Mouse (Mus musculus) megakaryocyte, embryonic 14.5 days (primary cell): ENCODE measurements around the gene Shf. TPM values are rescaled to one million over a fixed set of nuclear protein-coding genes. Genes with fewer than 3 reads are reported as not detected.

Source experiments
- H3K27me3 ChIP-seq: replicated peaks from 2 replicates; pipeline ENCODE3; 2012; ENCODE audit warnings: inconsistent platforms
- H3K36me3 ChIP-seq: replicated peaks from 2 replicates; pipeline ENCODE3; 2012; ENCODE audit warnings: low read length, inconsistent platforms, mixed read lengths
- H3K4me1 ChIP-seq: 2 replicates; pipeline ENCODE4 v1.6.1; 2012; ENCODE audit warnings: inconsistent platforms
- H3K4me3 ChIP-seq: replicated peaks from 2 replicates; pipeline ENCODE3; 2012; ENCODE audit warnings: moderate library complexity, mild to moderate bottlenecking, inconsistent platforms
- H3K9me3 ChIP-seq: 2 replicates; pipeline ENCODE4 v1.6.1; 2012; ENCODE audit warnings: inconsistent platforms
- FLI1 ChIP-seq: IDR thresholded peaks from 2 replicates; pipeline ENCODE4 v1.6.1; 2012; ENCODE audit warnings: low read length, inconsistent platforms, mixed read lengths
- GATA1 ChIP-seq: IDR thresholded peaks from 3 replicates; pipeline ENCODE4 v1.6.1; 2012; ENCODE audit warnings: mixed read lengths, low read length, inconsistent platforms, borderline replicate concordance
- polyA plus RNA-seq: library from polyadenylated mRNA; stranded (reverse); fragments of >175 nt; gene quantifications from 2 replicates; pipeline ENCODE4 v1.2.3, GENCODE M21; 2012; ENCODE audit warnings: low replicate concordance; ENCODE audit not compliant: insufficient read depth

Shf gene
- polyA plus RNA-seq, 1 experiment, result 16.9 TPM

DNA sequence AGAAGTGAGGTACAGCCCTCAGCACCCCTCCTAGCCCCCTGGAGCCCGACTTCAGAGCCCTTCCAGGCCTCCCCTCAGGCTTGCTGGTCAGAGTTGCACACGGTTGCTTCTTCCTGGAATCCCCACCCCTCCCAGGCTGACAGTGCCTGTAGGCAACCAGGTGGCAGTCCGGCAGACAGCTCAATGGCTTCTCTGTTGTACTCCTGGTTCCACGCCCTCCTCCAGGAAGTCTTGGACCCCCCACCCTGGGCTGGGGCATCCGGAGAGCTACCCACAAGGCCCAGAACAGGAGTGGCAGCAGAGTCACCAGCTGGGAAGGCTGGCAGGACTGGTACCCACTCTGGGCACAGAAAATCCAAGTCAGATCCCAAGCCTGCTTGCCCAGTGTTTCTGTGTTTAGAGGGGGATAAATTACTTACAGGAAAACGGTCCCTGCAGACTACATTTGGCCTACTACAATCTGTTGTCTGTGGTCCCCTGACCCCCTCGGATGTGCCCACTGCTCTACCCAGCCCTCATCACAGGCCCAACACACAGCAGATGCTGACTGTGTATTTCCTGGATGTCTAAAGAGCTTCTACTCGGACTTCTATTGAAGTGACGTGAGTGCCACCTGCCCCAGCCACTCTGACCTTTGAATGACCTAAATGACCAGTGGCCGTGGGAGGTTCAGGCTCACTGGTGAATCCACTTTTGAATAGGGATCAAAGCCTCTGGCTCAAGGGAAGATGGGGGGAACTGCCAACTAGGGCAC lies 6.9 kb downstream of the Shf start:
- no peak overlapping the region for H3K4me3 ChIP-seq
- H3K9me3 ChIP-seq, result no peaks in the 10 kb centered on the region
- peaks cover 60% of the 10 kb centered on the region for H3K4me1 ChIP-seq
- no peak for TF ChIP-seq FLI1
- no peak for TF ChIP-seq GATA1
- H3K27me3 ChIP-seq, result peaks cover 3% of the 10 kb centered on the region
- peaks cover 22% of the 10 kb centered on the region for H3K36me3 ChIP-seq

DNA sequence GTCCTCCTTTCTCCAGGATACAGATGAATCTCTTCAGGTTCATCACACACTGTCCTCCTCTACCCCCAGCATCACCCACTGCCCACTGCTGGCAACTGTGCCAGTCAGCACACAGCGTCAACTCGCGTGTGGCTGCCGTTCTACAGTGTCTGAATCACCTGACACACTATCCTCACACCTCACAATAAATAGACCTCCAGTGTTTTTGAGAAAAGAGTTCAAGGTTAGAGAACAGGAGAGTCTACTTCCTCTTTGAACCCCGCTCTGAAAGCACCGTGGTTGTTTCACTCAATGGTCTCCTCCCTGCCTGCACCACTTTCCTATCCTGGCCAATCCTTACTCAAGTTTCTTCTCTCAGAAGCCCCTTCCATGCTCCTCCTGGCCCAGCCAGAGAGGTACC lies 7.8 kb downstream of the Shf start:
- Histone ChIP-seq H3K27me3 (peaks cover 5% of the 10 kb centered on the region), H3K36me3 (peaks cover 29% of the 10 kb centered on the region), H3K9me3 (no peaks in the 10 kb centered on the region), H3K4me1 (peaks cover 58% of the 10 kb centered on the region), H3K4me3 (no peak overlapping the region)
- no peak for TF ChIP-seq GATA1

DNA sequence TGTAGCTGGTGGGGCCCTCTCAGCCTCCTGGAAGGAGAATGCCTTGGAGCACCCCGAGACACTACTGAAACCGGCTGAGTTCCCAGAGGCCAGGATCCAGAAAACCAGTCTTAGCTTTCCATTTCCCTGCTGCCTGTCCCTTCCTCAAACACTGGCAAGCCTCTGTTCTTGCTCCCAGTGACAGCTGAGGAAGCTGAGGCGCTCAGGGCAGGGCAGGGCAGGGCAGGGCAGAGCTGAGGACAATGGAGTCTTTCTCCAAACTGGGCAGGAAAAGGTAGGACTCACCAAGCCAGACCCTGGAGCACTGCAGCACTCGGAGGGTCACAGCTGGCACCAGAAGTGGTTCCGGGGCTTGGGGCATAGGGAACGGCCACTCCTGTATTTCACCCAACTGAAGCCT lies 8.7 kb downstream of the Shf start:
- Histone ChIP-seq H3K9me3 (no peaks in the 10 kb centered on the region), H3K36me3 (peaks cover 29% of the 10 kb centered on the region), H3K4me3 (no peak overlapping the region), H3K27me3 (peaks cover 10% of the 10 kb centered on the region), H3K4me1 (peaks cover 60% of the 10 kb centered on the region)
- TF ChIP-seq FLI1 (no peak), GATA1 (no peak)

DNA sequence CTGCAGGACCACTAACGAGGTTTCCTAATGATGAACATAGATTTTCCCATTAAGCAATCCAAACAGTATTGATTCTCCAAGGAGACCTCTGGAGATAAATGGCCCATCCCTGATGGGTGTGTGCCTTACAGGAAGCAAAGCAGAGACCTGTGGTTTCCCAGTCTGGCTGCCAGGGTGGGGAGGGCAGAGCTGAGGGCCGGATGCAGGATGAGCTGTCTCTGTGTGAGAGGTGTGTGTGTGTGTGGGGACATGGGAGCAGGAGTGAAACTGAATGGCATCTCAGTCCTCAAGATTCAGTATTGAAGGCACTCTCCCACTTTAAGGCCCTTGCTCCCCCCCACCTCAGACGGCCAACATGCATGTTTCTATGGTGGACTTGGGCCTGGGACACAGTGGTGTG lies 12.8 kb downstream of the Shf start:
- Histone ChIP-seq H3K4me1 (peaks cover 30% of the 10 kb centered on the region), H3K4me3 (no peak overlapping the region), H3K27me3 (peaks cover 28% of the 10 kb centered on the region), H3K9me3 (no peaks in the 10 kb centered on the region), H3K36me3 (peaks cover 24% of the 10 kb centered on the region)
- TF ChIP-seq GATA1 (no peak), FLI1 (no peak)

DNA sequence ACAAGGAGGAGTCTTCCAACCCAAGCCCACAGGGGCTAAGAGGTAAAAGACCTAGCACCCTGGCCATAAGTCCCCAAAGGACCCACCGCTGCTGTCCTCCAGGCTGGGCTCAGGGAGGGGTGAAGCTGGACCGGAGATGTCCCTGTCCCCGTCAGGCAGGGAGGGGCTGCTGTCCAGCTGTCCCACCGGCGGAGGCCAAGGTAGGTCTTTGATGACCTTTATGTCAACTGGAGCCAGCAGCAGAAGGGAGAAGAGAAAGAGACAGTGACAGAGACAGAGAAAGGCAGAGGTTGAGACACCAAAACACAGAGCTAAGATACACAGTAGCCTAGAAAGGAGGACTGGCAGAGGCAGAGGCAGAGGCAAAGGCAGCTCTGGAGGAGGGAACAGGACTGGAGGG lies 13.6 kb downstream of the Shf start:
- Histone ChIP-seq H3K9me3 (no peaks in the 10 kb centered on the region), H3K4me3 (no peak overlapping the region), H3K4me1 (peaks cover 27% of the 10 kb centered on the region), H3K36me3 (peaks cover 24% of the 10 kb centered on the region), H3K27me3 (peaks cover 28% of the 10 kb centered on the region)
- no peak for TF ChIP-seq GATA1
- no peak for TF ChIP-seq FLI1

DNA sequence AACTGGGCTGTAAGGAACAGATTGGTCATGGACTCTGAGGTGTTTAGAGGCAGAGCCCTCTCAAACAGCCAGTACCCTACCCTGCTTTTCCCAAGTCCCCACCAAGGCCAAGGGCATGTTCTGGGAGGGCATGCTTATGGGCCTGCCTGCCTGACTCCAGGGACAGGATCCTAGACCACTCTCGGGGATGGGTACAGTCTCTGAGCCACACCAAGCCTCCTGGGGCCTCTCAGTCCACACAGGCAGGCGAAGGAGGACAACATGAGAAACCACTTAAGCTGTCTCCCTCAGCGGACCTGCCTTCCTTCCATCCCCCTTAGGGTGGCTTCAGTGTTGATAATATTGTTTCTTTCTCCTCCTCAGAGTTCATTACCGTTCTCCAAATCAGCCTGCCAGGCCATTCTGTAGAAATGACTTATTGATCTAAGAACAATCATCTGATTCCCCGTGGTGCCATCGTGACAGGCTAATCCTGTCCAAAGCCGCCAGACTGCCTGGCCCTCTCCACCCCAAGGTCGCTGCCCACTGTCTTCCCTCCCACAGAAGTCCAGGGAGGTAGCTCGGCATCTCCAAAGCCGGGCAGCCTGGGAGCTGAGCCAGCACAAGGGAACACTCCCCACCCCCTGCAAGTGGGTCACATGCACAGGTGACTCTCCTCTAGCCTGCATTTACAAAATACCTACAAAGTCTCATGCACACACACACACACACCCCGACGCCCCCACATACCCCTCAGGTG lies 14.6 kb downstream of the Shf start:
- H3K27me3 ChIP-seq, result peaks cover 30% of the 10 kb centered on the region
- no peak for TF ChIP-seq GATA1
- TF ChIP-seq FLI1, result no peak
- H3K4me1 ChIP-seq, result peaks cover 24% of the 10 kb centered on the region
- peaks cover 23% of the 10 kb centered on the region for H3K36me3 ChIP-seq
- H3K9me3 ChIP-seq, result no peaks in the 10 kb centered on the region
- H3K4me3 ChIP-seq, result no peak overlapping the region

DNA sequence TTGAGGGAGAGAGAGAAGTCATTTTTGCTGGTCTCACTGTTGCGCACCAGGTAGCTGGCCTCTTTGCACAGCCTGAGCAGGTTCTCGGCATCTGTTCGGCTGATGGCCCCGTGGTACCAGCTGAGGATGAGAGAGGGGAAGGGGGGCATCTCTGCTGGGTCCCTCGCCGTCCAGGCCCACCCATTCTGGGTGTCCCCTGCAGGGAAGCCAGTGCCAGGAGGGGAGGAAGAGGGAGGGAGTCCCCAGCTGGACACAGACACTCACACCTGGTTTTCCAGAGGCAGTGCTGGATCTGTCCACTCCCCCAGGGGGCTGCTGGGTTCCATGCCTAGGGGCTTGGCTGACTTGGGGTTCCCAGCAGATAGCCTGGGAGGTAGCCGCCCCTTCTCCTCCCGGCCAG lies 15.2 kb downstream of the Shf start:
- Histone ChIP-seq H3K4me3 (no peak overlapping the region), H3K4me1 (peaks cover 24% of the 10 kb centered on the region), H3K27me3 (peaks cover 33% of the 10 kb centered on the region), H3K9me3 (no peaks in the 10 kb centered on the region), H3K36me3 (peaks cover 19% of the 10 kb centered on the region)
- no peak for TF ChIP-seq FLI1
- TF ChIP-seq GATA1, result no peak

DNA sequence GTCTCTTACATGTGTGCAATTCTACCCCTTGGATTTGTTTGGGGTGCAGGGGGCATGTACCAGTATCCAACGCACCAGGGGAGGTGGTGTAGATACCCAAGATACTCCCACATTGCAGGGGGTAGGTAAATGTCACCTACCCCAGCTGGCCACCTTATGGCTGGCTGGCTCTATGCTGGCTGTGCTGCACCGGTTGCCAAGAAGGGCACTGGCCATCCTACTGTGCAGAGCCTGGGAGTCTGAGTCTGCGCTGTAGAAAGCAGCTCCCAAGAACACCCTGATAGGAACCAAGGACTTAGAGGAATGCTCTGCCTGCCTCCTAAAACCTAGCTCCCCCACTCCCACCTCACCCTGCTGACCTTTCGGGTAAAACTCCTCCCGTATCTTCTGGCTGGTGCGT lies 16.0 kb downstream of the Shf start:
- H3K36me3 ChIP-seq, result peaks cover 17% of the 10 kb centered on the region
- TF ChIP-seq GATA1 (no peak), FLI1 (no peak)
- H3K4me3 ChIP-seq, result no peak overlapping the region

DNA sequence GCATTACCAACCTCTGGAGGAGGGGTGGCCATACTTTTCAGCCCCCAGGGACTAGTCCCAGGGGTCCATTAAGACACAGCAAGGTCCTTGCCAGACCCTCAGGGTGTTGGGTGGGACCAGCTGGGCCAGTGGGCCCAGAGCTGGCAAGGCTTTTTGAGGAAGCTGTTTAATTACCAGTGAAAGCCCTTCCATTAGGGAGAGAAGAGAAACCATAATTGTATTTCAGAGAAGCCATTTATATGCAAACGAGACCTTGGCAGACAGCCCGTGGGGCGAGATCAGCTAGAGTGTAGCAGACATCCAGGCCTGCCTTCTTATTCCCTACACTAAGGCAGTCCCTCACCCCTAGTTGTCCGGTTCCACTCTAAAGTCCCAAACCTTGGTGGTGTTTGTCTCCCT lies 17.0 kb downstream of the Shf start:
- H3K4me3 ChIP-seq, result no peak overlapping the region
- TF ChIP-seq FLI1, result no peak
- no peak for TF ChIP-seq GATA1

More for the DNA sequence above, 16.0 kb downstream of the Shf start:
- peaks cover 29% of the 10 kb centered on the region for H3K4me1 ChIP-seq
- no peaks in the 10 kb centered on the region for H3K9me3 ChIP-seq
- H3K27me3 ChIP-seq, result peaks cover 34% of the 10 kb centered on the region

DNA sequence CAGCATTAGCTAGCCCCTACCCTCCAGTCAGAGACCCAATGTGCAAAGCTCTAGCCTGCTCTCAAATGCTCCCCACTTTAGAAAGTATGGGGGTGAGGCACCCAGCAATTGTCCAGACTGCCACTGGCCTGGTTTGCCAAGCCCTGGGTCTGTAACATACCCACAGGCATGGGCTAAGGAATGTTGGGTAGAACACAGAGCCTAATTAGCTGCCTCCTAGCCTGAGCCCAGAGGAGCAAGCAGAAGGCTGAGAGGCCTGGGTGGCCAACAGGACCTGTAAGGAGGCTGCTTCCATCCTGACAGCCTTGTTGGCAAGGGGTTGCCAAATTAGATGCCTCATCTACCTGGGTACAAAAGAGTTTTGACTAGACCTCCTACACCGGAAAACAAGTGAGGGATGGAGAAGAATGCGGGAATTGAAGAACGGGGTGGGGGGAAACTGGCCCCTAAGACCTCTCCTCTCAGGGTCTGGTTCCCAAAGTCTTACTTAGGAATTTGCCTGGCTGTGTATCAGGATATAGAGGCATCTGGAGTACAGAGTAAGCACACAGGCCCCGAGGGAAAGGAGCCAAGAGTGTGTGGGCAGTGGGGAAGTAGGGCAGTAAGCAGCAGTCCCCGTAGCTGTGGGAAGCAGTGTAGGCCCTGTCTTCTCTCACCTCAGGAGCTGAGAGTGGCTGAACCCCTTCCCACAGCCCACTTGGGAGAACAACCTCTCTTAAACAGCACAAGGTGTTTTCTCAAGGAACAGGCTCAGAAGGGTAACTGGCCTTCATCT lies 17.6 kb downstream of the Shf start:
- Histone ChIP-seq H3K36me3 (peaks cover 4% of the 10 kb centered on the region), H3K27me3 (peaks cover 49% of the 10 kb centered on the region), H3K4me1 (peaks cover 26% of the 10 kb centered on the region), H3K4me3 (no peak overlapping the region), H3K9me3 (no peaks in the 10 kb centered on the region)
- TF ChIP-seq GATA1, result no peak
- no peak for TF ChIP-seq FLI1

More for the DNA sequence above, 17.0 kb downstream of the Shf start:
- Histone ChIP-seq H3K9me3 (no peaks in the 10 kb centered on the region), H3K27me3 (peaks cover 44% of the 10 kb centered on the region), H3K4me1 (peaks cover 32% of the 10 kb centered on the region), H3K36me3 (peaks cover 9% of the 10 kb centered on the region)
